Mouse (Mus musculus): ENCODE results near the gene Mturn. TPM values are rescaled to one million over a fixed set of nuclear protein-coding genes. Genes with fewer than 3 reads are reported as not detected.
A peak's percentile ranks its signal among the peaks of the same experiment; 100 is the strongest.

Gene Mturn
- polyA plus RNA-seq, 1 experiment from 2014 or later: 18.5 TPM

DNA sequence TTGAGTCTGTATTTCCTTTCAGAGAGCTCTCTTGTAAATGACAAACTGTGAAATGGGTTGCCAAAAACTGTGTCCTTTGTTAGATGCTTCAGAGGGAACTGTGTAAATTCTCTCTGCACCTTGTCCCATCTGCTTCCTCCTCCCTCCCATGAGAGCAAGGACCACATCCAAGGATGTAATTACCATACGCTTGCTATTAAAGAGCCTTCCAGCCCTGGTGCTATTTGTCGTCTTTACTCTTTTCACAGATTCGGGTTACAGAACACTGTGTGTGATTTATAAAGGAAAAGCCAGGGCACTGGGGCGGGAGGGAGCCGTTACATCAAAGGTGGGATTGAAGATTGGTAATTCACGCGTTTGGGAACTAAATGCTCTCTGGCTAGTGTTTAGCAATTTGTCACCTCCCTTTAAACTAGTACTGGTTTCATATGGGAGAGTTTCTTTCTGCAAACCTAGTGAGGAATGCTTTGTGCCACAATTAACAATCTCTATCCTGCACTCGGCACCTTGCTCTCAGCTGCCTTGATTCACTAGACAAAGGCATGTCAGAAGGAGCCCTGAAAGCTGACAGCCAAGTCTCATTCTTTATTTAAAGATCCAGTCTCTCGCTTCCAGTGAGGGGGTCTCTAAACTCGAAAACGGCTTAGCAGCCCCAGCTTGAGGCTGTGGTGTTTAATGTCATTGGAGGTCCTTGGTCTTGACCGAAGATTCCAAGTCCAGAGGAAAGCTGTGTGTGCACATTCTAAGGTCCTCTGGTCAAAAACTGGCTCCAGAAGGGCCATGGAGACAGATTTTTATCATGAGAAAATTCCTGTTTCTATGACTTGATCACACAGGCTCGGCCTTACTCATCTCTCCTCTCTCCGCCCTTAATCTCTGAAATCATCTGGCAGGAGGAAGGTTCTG lies 22.5 kb downstream of the Mturn start:
- Histone ChIP-seq H3K9ac (ENCODE audit: low read length) (0 out of 2 replicates have a peak overlapping the region, but pooled peaks have one; percentile 20), H3K27me3 (ENCODE audit: control insufficient read depth, insufficient read depth, low read length) (no peaks in the 10 kb centered on the region), H3K27ac (ENCODE audit: low read depth, low read length) (peak overlapping the region; percentile 68; the same call in 1 of the 2 replicates), H3K4me2 (ENCODE audit: low read depth, low read length, severe bottlenecking) (peak overlapping the region; percentile 29), H3K4me3 (ENCODE audit: low read depth, low read length) (no peak overlapping the region), H3K36me3 (ENCODE audit: control insufficient read depth, insufficient read depth, low read length) (no peaks in the 10 kb centered on the region), H3K9me3 (ENCODE audit: control insufficient read depth, low read length) (no peaks in the 10 kb centered on the region), H3K4me1 (replicated peaks; ENCODE audit: control insufficient read depth, insufficient read depth, low read length) (peaks cover 10% of the 10 kb centered on the region; the same call in 1 of the 2 replicates)
- peak; percentile 47 for DNase-seq (ENCODE audit: low spot score)
- WGBS: 17% methylated on average over 14 of the region's 14 CpGs
- ATAC-seq (replicated peaks; ENCODE audit: low FRiP score): no peak

DNA sequence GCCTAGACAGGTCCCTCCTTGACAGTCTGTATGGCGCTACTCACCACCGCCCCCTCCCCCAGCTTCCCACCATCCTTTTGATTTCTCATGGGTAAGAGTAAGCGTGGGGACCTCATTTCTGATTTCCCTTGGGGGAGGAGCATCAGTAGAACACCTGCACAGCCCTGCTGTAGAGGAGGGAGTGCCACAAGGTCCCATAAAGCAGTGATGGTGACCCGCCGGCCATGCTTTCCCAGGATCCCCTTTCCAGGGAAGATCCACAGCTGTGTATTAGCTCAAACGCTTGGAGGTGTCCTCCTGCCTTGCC lies 23.1 kb downstream of the Mturn start:
- Histone ChIP-seq H3K27me3 (ENCODE audit: control insufficient read depth, insufficient read depth, low read length) (no peaks in the 10 kb centered on the region), H3K36me3 (ENCODE audit: control insufficient read depth, insufficient read depth, low read length) (no peaks in the 10 kb centered on the region), H3K9ac (ENCODE audit: low read length) (no peak overlapping the region), H3K4me1 (replicated peaks; ENCODE audit: control insufficient read depth, insufficient read depth, low read length) (peaks cover 10% of the 10 kb centered on the region; the same call in 1 of the 2 replicates), H3K4me2 (ENCODE audit: low read depth, low read length, severe bottlenecking) (no peak overlapping the region), H3K9me3 (ENCODE audit: control insufficient read depth, low read length) (no peaks in the 10 kb centered on the region), H3K27ac (ENCODE audit: low read depth, low read length) (no peak overlapping the region; the same call in 1 of the 2 replicates), H3K4me3 (ENCODE audit: low read depth, low read length) (no peak overlapping the region)
- no peak; the same call in 1 of the 2 replicates for ATAC-seq (replicated peaks; ENCODE audit: low FRiP score)
- peak; percentile 52 for DNase-seq (ENCODE audit: low spot score)
- WGBS: 22% methylated on average over 6 of the region's 6 CpGs

DNA sequence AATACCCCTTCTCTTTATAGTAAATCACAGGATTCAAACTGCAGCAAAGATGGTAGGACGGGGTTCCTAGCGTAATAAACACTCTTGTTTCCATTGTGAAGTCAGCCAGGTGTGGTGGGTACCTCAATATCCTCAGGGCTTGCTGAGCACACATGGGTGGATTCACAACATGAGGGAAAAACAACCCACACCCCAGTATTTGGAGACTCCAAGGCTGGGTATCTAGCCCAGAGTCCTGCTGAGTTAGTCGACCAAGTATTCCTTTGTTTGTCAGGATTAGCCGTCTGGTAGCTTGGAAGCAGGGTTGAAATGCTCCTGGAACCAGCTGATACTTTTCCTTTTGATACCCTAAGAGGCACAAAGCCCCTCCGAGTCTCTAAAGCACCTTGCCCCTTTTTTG lies 23.4 kb downstream of the Mturn start:
- Histone ChIP-seq H3K4me1 (replicated peaks; ENCODE audit: control insufficient read depth, insufficient read depth, low read length) (peaks cover 10% of the 10 kb centered on the region; the same call in 1 of the 2 replicates), H3K9ac (ENCODE audit: low read length) (no peak overlapping the region), H3K27ac (ENCODE audit: low read depth, low read length) (no peak overlapping the region), H3K4me3 (ENCODE audit: low read depth, low read length) (no peak overlapping the region), H3K36me3 (ENCODE audit: control insufficient read depth, insufficient read depth, low read length) (no peaks in the 10 kb centered on the region), H3K27me3 (ENCODE audit: control insufficient read depth, insufficient read depth, low read length) (no peaks in the 10 kb centered on the region), H3K9me3 (ENCODE audit: control insufficient read depth, low read length) (no peaks in the 10 kb centered on the region), H3K4me2 (ENCODE audit: low read depth, low read length, severe bottlenecking) (no peak overlapping the region)
- DNase-seq (ENCODE audit: low spot score) (peak; percentile 51), ATAC-seq (replicated peaks; ENCODE audit: low FRiP score) (no peak; the same call in 1 of the 2 replicates)
- 17% methylated on average over 5 of the region's 5 CpGs for WGBS

DNA sequence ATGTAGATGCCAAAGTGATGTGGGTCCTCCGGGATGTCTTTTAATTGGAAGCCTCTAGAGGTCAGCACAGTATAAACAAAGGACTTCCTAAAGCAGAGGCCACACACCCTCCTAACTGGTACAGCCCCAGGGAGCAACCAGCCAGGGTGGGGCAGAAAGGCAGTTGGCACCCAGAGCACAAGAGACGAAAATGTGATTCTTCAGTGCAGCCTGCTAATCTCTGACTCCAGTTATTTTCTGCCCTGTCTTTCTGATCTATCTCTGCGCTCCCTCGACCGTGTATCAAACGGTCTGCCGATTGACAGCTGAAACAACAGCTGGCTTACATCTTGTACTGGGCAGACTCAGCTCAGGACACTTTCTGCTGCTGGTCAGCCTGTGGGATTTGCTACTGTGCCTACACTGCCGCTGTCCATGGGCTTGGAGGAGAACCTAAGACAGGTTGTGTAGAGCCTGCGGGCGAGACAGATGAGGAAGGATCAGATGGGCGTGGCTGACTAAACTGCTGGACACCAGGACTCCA lies 24.0 kb downstream of the Mturn start:
- H3K9me3 ChIP-seq (ENCODE audit: control insufficient read depth, low read length): no peaks in the 10 kb centered on the region
- peak overlapping the region; percentile 1; the same call in 1 of the 2 replicates for H3K9ac ChIP-seq (ENCODE audit: low read length)
- WGBS: 21% methylated on average over 11 of the region's 11 CpGs
- no peak overlapping the region; the same call in 1 of the 2 replicates for H3K4me2 ChIP-seq (ENCODE audit: low read depth, low read length, severe bottlenecking)
- no peaks in the 10 kb centered on the region for H3K27me3 ChIP-seq (ENCODE audit: control insufficient read depth, insufficient read depth, low read length)
- H3K36me3 ChIP-seq (ENCODE audit: control insufficient read depth, insufficient read depth, low read length): no peaks in the 10 kb centered on the region
- peaks cover 10% of the 10 kb centered on the region; the same call in 1 of the 2 replicates for H3K4me1 ChIP-seq (replicated peaks; ENCODE audit: control insufficient read depth, insufficient read depth, low read length)
- no peak overlapping the region for H3K27ac ChIP-seq (ENCODE audit: low read depth, low read length)
- H3K4me3 ChIP-seq (ENCODE audit: low read depth, low read length): no peak overlapping the region
- ATAC-seq (replicated peaks; ENCODE audit: low FRiP score) (peak; percentile 83), DNase-seq (ENCODE audit: low spot score) (peak; percentile 60)

DNA sequence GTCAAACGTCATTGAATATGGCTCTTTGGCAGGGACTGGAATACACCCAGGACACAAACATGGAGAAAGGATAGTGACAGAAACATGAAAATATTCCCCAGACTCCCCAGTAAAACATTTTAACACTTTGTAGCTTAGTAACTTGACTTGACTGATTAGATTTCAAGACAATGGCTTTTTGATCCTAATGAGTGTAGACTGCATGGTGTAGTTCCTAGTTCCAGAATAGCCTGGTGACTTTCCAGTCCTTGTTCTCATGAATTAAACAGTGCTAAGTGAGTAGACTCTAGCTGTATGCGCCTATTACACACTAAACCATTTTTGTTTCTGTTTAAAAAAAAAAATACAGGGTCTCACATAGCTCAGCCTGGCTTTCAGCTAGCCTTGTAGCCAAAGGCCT lies 24.7 kb downstream of the Mturn start:
- H3K9me3 ChIP-seq (ENCODE audit: control insufficient read depth, low read length): no peaks in the 10 kb centered on the region
- H3K9ac ChIP-seq (ENCODE audit: low read length): no peak overlapping the region
- peaks cover 10% of the 10 kb centered on the region; the same call in 1 of the 2 replicates for H3K4me1 ChIP-seq (replicated peaks; ENCODE audit: control insufficient read depth, insufficient read depth, low read length)
- H3K27me3 ChIP-seq (ENCODE audit: control insufficient read depth, insufficient read depth, low read length): no peaks in the 10 kb centered on the region
- ATAC-seq (replicated peaks; ENCODE audit: low FRiP score) (no peak), DNase-seq (ENCODE audit: low spot score) (no peak)
- no peaks in the 10 kb centered on the region for H3K36me3 ChIP-seq (ENCODE audit: control insufficient read depth, insufficient read depth, low read length)
- H3K27ac ChIP-seq (ENCODE audit: low read depth, low read length): no peak overlapping the region
- no peak overlapping the region for H3K4me2 ChIP-seq (ENCODE audit: low read depth, low read length, severe bottlenecking)
- WGBS: 65% methylated on average over 2 of the region's 2 CpGs
- no peak overlapping the region for H3K4me3 ChIP-seq (ENCODE audit: low read depth, low read length)

DNA sequence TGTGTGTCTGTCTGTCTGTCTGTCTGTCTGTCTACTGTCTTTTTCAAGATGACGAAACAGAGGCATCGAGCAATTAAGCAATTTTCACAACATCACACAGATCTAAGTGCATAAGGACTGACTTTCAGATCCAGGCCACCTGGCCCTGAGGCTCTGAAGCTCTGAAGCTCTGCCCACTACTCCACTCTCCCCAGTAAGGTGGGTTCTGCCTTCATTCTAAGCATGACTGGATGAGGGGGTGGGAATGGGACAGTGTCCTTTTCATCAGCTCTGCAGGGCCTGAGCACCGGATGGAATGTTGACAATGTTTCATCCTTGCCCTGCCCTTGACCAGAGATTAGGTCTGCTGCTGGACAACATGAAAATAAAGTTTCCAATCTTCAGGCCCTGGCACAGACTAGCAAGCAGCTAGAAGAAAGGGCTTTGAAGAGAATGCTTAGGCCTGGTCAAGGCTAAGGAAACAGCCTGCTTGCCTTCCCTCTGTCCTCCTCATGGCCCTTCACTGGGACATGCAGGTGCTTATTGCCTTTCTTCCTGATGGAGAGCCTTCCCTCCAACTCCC lies 25.3 kb downstream of the Mturn start:
- peaks cover 10% of the 10 kb centered on the region; the same call in 1 of the 2 replicates for H3K4me1 ChIP-seq (replicated peaks; ENCODE audit: control insufficient read depth, insufficient read depth, low read length)
- no peak overlapping the region for H3K27ac ChIP-seq (ENCODE audit: low read depth, low read length)
- WGBS: 90% methylated on average over 3 of the region's 3 CpGs
- no peak overlapping the region for H3K4me2 ChIP-seq (ENCODE audit: low read depth, low read length, severe bottlenecking)
- DNase-seq (ENCODE audit: low spot score): no peak
- H3K4me3 ChIP-seq (ENCODE audit: low read depth, low read length): no peak overlapping the region
- H3K9ac ChIP-seq (ENCODE audit: low read length): no peak overlapping the region
- no peaks in the 10 kb centered on the region for H3K36me3 ChIP-seq (ENCODE audit: control insufficient read depth, insufficient read depth, low read length)
- no peak for ATAC-seq (replicated peaks; ENCODE audit: low FRiP score)
- H3K27me3 ChIP-seq (ENCODE audit: control insufficient read depth, insufficient read depth, low read length): no peaks in the 10 kb centered on the region
- H3K9me3 ChIP-seq (ENCODE audit: control insufficient read depth, low read length): no peaks in the 10 kb centered on the region

DNA sequence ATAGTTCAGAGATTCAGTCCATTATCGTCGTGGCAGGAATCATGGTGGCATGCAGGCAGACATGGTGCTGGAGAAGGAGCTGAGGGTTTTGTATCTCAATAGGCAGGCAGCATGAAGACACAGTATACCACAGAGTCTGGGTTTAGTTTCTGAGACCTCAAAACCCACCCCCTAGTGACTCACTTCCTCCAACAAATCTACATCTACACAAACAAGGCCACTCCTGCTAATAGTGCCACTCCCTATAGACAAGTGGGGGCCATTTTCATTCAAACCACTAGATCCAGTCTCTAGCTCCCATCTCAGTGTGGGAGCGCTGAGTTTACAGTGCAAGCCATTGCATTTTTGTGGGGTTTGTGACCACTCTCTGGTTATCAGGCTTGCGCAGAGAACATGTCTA lies 27.2 kb downstream of the Mturn start:
- no peak overlapping the region for H3K27ac ChIP-seq (ENCODE audit: low read depth, low read length)
- 88% methylated on average over 4 of the region's 4 CpGs for WGBS
- no peaks in the 10 kb centered on the region for H3K36me3 ChIP-seq (ENCODE audit: control insufficient read depth, insufficient read depth, low read length)
- no peak for DNase-seq (ENCODE audit: low spot score)
- no peak for ATAC-seq (replicated peaks; ENCODE audit: low FRiP score)
- H3K27me3 ChIP-seq (ENCODE audit: control insufficient read depth, insufficient read depth, low read length): no peaks in the 10 kb centered on the region
- H3K4me1 ChIP-seq (replicated peaks; ENCODE audit: control insufficient read depth, insufficient read depth, low read length): peaks cover 5% of the 10 kb centered on the region; the same call in 1 of the 2 replicates
- H3K9ac ChIP-seq (ENCODE audit: low read length): no peak overlapping the region
- H3K4me2 ChIP-seq (ENCODE audit: low read depth, low read length, severe bottlenecking): no peak overlapping the region
- H3K9me3 ChIP-seq (ENCODE audit: control insufficient read depth, low read length): no peaks in the 10 kb centered on the region
- no peak overlapping the region for H3K4me3 ChIP-seq (ENCODE audit: low read depth, low read length)

DNA sequence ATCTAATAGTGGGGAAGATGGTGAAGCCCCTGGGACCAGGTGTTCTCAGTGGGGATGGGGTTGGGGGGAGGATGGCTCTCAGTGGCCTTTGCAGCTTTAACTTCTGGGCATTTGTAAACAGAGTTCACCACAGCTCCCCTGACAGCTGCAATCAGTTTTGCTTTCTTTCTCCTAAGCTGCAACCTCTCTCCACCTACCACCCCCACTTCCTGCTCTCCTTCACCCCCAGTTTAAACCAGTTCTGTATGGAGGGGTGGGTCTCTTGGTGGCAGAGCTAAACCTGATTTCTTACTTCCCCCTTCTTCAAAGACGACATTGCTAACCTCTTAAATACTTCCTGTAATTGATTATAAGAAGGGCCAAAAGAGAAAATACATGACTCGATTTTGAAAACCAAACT lies 34.3 kb downstream of the Mturn start:
- no peak overlapping the region for H3K4me3 ChIP-seq (ENCODE audit: low read depth, low read length)
- H3K9ac ChIP-seq (ENCODE audit: low read length): no peak overlapping the region
- H3K27me3 ChIP-seq (ENCODE audit: control insufficient read depth, insufficient read depth, low read length): no peaks in the 10 kb centered on the region
- no peaks in the 10 kb centered on the region for H3K9me3 ChIP-seq (ENCODE audit: control insufficient read depth, low read length)
- no peaks in the 10 kb centered on the region for H3K36me3 ChIP-seq (ENCODE audit: control insufficient read depth, insufficient read depth, low read length)
- no peak overlapping the region for H3K27ac ChIP-seq (ENCODE audit: low read depth, low read length)
- no peak overlapping the region for H3K4me2 ChIP-seq (ENCODE audit: low read depth, low read length, severe bottlenecking)
- H3K4me1 ChIP-seq (replicated peaks; ENCODE audit: control insufficient read depth, insufficient read depth, low read length): no peaks in the 10 kb centered on the region
- ATAC-seq (replicated peaks; ENCODE audit: low FRiP score) (no peak), DNase-seq (ENCODE audit: low spot score) (no peak)
- WGBS: 63% methylated on average over 2 of the region's 2 CpGs

Measured in forebrain, embryonic 11.5 days (tissue).